Mouse (Mus musculus) liver, postnatal 0 days (tissue): ENCODE results near the gene Arid3c. TPM values are rescaled to one million over a fixed set of nuclear protein-coding genes. Genes with fewer than 3 reads are reported as not detected.
"Not testable (repeated sequence)": the region's sequence is repeated elsewhere in the genome, so short reads cannot be mapped to it uniquely, and the experiment has no call there.

ENCODE experiments used
- ATAC-seq: fragments of 200-750 bp; cut with Nextera tagmentation; 2 replicates; pipeline ENCODE4 v1.8.0; 2017; ENCODE audit warnings: mild to moderate bottlenecking, moderate library complexity
- DNase-seq: peaks from one replicate; pipeline ENCODE4 v3.0.0-alpha.2; 2016
- H3K27ac ChIP-seq: fragments of 300-500 bp; sonication (generic); 2 replicates; pipeline ENCODE4 v1.5.1; 2014; ENCODE audit warnings: antibody characterized with exemption, moderate library complexity, mild to moderate bottlenecking, low read depth
- H3K27me3 ChIP-seq: fragments of 300-500 bp; sonication (generic); 2 replicates; pipeline ENCODE4 v1.6.1; 2014; ENCODE audit warnings: low read length, control low read depth, mixed read lengths; ENCODE audit not compliant: insufficient read depth
- H3K36me3 ChIP-seq: fragments of 300-500 bp; sonication (generic); replicated peaks from 2 replicates; pipeline ENCODE4 v1.6.1; 2014; ENCODE audit warnings: mild to moderate bottlenecking, control low read depth, low read length, moderate library complexity, mixed read lengths; ENCODE audit not compliant: insufficient read depth
- H3K4me1 ChIP-seq: fragments of 300-500 bp; sonication (generic); 2 replicates; pipeline ENCODE4 v1.6.1; 2014; ENCODE audit warnings: antibody characterized with exemption, mild to moderate bottlenecking, control low read depth; ENCODE audit not compliant: insufficient read depth
- H3K4me2 ChIP-seq: fragments of 300-500 bp; sonication (generic); 2 replicates; pipeline ENCODE4 v1.6.1; 2014; ENCODE audit warnings: low read depth, mild to moderate bottlenecking, low read length, moderate library complexity, mixed read lengths
- H3K4me3 ChIP-seq: fragments of 300-500 bp; sonication (generic); 2 replicates; pipeline ENCODE4 v1.5.1; 2014; ENCODE audit warnings: low read depth, low read length
- H3K9ac ChIP-seq: fragments of 300-500 bp; sonication (generic); replicated peaks from 2 replicates; pipeline ENCODE4 v1.6.1; 2014; ENCODE audit warnings: mild to moderate bottlenecking, moderate library complexity
- H3K9me3 ChIP-seq: fragments of 300-500 bp; sonication (generic); 2 replicates; pipeline ENCODE4 v1.6.1; 2016; ENCODE audit warnings: mild to moderate bottlenecking, control low read depth, low read length, mixed read lengths
- CTCF ChIP-seq: sonication (generic); IDR thresholded peaks from 2 replicates; pipeline ENCODE4 v1.5.1; 2016; ENCODE audit warnings: antibody characterized with exemption, low read depth
- EP300 ChIP-seq: IDR thresholded peaks from 2 replicates; pipeline ENCODE4 v1.6.1; 2016; ENCODE audit warnings: antibody characterized with exemption, low read depth, mild to moderate bottlenecking
- WGBS: fragments of 180-500 bp; shearing (Covaris S2); extraction: QIAGEN DNeasy Blood & Tissue Kit; methylation state at CpG from one replicate; pipeline ENCODE4 v1.1.7; 2014; ENCODE audit not compliant: insufficient replicate concordance; 5-methylcytosine and 5-hydroxymethylcytosine counted together
- polyA plus RNA-seq: library from polyadenylated mRNA; unstranded; fragments of >200 nt; fragmentation: Nextera tagmentation; extraction: Ambion mirVana; gene quantifications from 2 replicates; pipeline ENCODE4 v1.2.1, GENCODE M21; 2015

The Arid3c gene
- polyA plus RNA-seq, 1 experiment from 2014 or later = not detected

DNA sequence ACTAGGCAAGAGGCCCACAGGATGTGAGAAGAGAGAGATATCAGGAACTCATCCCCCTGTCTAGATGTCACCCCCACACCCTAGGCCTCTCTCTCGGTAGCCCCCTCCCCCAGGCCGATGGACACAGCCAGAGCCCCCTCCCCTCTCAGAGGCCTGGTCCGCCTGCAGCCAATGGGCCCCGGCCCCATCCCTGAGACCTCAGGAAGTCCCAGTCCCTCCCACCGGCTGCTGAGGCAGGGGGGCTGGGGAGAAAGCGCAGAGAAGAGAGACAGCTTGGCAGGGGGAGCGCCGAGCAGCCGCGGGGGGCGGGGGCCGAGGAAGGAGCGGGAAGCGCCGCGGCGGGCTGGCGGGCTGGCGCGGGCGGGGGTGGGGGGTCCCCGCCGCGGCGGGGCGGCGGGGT is 47.6 kb downstream of the Arid3c start:
- H3K4me2 ChIP-seq, H3K4me3 ChIP-seq, H3K36me3 ChIP-seq, H3K9me3 ChIP-seq, H3K27ac ChIP-seq, ATAC-seq, DNase-seq, H3K4me1 ChIP-seq, H3K9ac ChIP-seq: not testable (repeated sequence)
- WGBS = 0% methylated on average over 1 of the region's 27 CpGs
- H3K27me3 ChIP-seq = peaks cover 17% of the 10 kb centered on the region; the same call in 1 of the 2 replicates

GRCm38 (mm10) chr4:41682789-41683188 is 48.2 kb downstream of the Arid3c start:
- ATAC-seq = no peak
- no peak for TF ChIP-seq CTCF
- no peak for TF ChIP-seq EP300
- WGBS = 25% methylated on average over 6 of the region's 6 CpGs
- peaks cover 17% of the 10 kb centered on the region; the same call in 1 of the 2 replicates for H3K27me3 ChIP-seq
- H3K4me1 ChIP-seq = no peaks in the 10 kb centered on the region
- DNase-seq = no peak
- H3K9me3 ChIP-seq = no peaks in the 10 kb centered on the region
- H3K4me2 ChIP-seq = no peak overlapping the region
- H3K36me3 ChIP-seq = no peaks in the 10 kb centered on the region
- H3K9ac ChIP-seq = no peak overlapping the region
- no peak overlapping the region for H3K4me3 ChIP-seq
- no peak overlapping the region for H3K27ac ChIP-seq

DNA sequence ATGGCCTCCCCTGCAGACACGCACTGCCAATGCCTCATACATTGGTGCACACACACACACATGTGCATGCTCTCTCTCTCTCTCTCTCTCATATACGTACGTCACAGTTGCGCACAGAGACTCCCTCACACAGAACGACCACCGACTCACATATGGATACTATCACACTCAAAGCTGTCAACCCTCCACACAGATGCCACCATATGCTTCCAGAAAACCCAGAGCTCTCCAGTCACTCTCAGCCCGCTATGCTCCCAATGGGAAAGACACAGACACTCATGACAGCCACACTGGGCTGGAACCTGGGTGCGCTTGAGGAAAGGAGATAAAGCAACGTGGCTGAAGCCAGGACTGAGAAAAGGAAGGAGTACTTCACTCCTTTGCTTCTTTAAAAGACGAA is 49.0 kb downstream of the Arid3c start:
- Histone ChIP-seq H3K27ac (no peak overlapping the region), H3K4me2 (no peak overlapping the region), H3K9me3 (no peaks in the 10 kb centered on the region), H3K4me1 (no peaks in the 10 kb centered on the region), H3K27me3 (peaks cover 17% of the 10 kb centered on the region; the same call in 1 of the 2 replicates), H3K9ac (no peak overlapping the region), H3K36me3 (no peaks in the 10 kb centered on the region), H3K4me3 (no peak overlapping the region)
- TF ChIP-seq CTCF = no peak
- TF ChIP-seq EP300 = no peak
- no peak for DNase-seq
- ATAC-seq = no peak
- WGBS = 68% methylated on average over 10 of the region's 10 CpGs

- H3K27me3 ChIP-seq = peaks cover 20% of the 10 kb centered on the region; the same call in 1 of the 2 replicates
- no peak overlapping the region for H3K27ac ChIP-seq
- DNase-seq (no peak), ATAC-seq (no peak)
- WGBS = 48% methylated on average over 4 of the region's 4 CpGs
- no peak for TF ChIP-seq CTCF
- TF ChIP-seq EP300 = no peak
- H3K9ac ChIP-seq = no peak overlapping the region
- no peaks in the 10 kb centered on the region for H3K9me3 ChIP-seq
- no peaks in the 10 kb centered on the region for H3K36me3 ChIP-seq
- no peak overlapping the region for H3K4me2 ChIP-seq
- no peak overlapping the region for H3K4me3 ChIP-seq
- H3K4me1 ChIP-seq = no peaks in the 10 kb centered on the region
Observed at GRCm38 (mm10) chr4:41681176-41681575, 49.8 kb downstream of the Arid3c start.

DNA sequence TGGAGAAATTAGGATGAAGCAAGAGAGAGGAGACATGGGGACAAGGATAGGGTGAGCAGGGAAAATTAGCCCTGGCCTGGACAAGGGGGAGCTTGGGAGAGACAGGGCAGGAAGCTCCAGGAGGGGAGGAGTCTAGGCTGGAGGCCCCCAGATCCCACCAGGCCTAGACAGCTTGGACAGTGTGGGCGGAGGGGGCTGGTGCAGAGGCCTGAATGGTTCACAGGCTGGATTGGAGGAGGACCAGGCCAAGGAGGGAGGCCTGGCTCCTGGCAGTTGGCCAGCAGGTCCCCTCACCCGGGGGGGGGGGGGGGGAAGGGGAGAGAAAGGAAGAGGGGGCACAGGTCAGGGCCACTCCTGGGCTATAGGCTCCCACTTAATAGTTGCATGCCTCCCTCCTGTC is 51.7 kb downstream of the Arid3c start:
- H3K27ac ChIP-seq = no peak overlapping the region
- TF ChIP-seq EP300 (no peak), CTCF (no peak)
- no peak overlapping the region for H3K9ac ChIP-seq
- H3K36me3 ChIP-seq = no peaks in the 10 kb centered on the region
- 33% methylated on average over 1 of the region's 2 CpGs for WGBS
- H3K27me3 ChIP-seq = peaks cover 23% of the 10 kb centered on the region; the same call in 1 of the 2 replicates
- no peaks in the 10 kb centered on the region for H3K9me3 ChIP-seq
- ATAC-seq (no peak), DNase-seq (no peak)
- H3K4me1 ChIP-seq = no peaks in the 10 kb centered on the region
- no peak overlapping the region for H3K4me3 ChIP-seq
- no peak overlapping the region for H3K4me2 ChIP-seq

DNA sequence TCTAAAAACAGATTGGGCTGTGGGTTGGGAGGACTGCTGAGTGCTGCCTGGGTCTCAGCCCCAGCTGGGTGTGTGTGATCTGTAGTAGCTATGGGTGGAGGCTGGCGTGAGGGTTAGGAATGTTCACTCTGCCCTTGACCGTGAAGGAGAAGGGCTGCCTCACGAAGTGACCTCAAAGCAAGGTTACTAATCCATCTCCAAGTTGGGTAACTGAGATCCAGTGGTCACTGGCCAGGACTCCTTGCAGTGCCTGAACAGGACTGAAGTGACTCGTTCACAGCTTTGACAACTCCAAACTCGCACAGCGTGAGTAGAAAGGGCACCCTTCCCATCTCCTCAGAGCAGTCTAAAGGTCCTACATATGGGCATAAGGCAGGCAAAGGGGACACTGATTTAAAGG is 52.1 kb downstream of the Arid3c start:
- 72% methylated on average over 6 of the region's 6 CpGs for WGBS
- Histone ChIP-seq H3K4me1 (no peaks in the 10 kb centered on the region), H3K4me3 (no peak overlapping the region), H3K27ac (no peak overlapping the region), H3K27me3 (peaks cover 23% of the 10 kb centered on the region; the same call in 1 of the 2 replicates), H3K9ac (no peak overlapping the region), H3K4me2 (no peak overlapping the region), H3K36me3 (no peaks in the 10 kb centered on the region), H3K9me3 (no peaks in the 10 kb centered on the region)
- DNase-seq (no peak), ATAC-seq (no peak)
- TF ChIP-seq CTCF (no peak), EP300 (no peak)
